Mouse (Mus musculus) liver, adult (tissue): ENCODE data around the gene Kcnab3.

ENCODE experiments used
- GATA4 ChIP-seq: IDR thresholded peaks from 2 replicates; pipeline ENCODE4 v1.6.1; 2014; ENCODE audit warnings: mild to moderate bottlenecking, low read length; ENCODE audit not compliant: insufficient replicate concordance

Gene Kcnab3

DNA sequence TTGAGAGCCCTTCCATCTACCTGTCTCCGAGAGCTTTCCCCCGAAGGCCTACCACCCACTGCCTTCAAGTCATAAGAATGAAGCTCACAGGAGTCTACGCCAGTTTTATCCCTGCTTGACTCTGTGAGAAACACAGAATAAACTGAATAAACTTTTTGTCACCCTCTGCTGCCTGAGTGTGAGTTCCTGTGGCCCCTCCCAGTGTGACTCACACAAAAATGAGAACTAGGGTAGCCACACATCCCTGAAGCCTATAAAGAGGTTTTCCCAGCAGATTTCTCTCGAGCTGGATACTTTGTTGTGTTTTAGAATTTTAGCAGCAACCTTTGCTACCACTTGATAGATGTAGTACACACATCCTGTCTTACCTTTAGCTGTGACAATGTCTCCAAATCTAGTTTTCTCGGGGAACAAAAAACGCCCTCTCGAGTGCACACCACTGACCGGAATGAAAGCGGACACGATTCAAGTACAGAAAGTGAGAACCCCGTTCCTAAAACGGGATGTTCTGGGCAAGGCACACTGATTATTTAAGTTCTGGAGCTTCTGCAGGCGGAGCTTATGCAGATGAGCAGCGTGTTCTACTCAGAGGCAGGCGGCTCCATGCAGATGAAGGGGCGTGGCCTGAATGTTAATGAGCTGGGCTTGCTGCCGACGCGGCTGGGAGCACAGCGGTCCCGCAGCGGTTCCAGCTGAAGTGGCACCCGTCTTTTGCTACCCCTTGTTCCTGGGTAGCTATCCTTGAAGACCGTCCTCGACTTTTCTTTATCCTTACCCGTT lies at the start of gene Kcnab3:
TSS of gene Kcnab3 (plus strand) at position 631 of the 780 bp plus-strand sequence.
- no peak for TF ChIP-seq GATA4

DNA sequence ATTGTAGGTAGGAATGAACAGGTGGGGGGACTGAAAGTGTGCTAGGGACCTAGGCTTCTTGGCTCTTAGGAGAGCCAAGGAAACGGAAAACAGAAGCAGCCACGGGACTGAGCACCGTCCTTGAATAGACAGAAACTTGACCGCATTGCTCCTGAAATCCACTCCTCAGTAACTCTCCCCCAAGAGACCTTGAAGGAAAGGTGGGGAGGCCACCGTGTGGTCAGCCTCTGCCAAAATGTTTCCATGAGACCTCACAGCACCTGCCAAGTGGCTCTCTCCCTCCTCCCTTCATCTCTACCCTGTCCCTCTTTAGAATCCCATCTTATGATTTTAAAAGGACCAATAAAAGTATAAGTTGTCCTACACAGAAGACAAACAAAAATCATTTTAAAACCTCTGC lies 48.8 kb upstream of the Kcnab3 start:
- no peak for TF ChIP-seq GATA4

DNA sequence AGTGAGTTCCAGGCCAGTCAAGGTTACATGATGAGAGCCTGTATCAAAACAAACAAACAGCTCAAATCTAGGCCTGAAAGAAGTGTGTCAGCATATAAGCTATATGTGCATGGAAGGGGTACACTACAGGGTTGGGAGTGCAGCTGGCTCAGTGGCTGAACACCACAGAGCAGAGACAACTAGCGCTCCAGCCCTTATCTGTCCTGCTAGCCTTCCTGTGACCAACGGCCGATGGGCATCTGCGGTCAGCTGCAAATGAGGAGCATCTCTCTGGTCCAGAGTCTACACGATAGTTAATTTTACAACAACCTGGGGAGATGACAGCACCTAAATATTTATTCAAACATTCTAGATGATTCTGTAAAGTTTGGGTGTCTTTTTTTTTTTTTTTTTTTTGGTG lies 34.9 kb upstream of the Kcnab3 start:
- no peak for TF ChIP-seq GATA4

DNA sequence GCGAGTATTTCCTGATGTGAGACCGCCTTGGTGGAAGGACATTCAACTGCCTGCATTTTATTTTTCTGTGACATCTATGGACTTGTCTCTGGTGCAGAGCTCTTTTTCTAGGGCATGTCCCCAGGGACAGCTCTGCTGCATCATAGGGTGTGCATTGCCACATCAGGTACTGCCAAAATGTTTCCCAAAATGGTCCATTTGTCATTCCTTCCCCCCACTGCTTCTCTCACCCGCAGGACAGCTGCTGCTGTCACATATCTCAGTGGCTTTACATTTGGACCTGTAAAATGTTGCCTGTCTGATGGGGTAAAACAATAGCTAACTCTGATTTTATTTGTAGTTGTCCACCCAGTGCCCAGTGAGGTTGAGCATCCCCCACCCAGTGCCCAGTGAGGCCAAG lies 30.8 kb upstream of the Kcnab3 start:
- no peak for TF ChIP-seq GATA4

DNA sequence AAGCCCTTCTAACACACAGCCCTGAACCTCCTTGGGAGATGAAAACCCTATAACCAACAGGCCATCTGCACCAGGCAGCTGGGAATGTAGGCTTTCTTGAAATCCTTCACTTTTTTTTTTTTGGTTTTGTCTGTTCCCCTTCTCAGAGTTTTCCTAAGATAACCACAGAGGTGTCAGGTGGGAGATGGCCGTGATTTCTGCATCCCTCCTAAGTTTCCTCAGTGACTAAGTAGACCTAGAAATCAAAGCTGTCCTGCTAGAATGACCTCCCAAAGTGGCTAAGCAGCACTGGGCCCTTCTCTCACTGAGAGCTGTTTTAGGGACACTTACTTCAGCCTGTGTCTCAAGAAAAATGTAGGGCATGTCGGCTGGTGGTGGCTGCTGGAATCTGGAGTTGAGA lies 28.3 kb upstream of the Kcnab3 start:
- no peak for TF ChIP-seq GATA4

DNA sequence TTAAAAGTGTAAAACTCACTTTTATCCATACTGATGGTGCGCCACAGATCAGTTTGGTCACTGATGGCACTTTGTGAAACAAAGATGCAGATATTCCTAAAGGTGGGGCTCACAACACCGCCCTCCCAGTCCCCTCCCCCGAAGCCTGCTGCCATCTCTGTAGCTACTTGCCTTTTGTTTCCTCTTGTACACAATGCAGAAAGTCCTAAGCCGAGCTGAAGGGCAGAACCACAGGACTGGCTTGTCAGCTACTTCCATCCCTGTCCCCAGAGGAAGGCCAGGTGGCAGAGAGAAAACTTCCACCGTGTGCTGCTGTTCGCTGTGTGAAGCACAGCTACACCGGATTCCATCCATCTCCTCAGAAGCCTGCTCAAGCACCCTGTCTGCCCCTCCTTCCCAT lies 27.8 kb upstream of the Kcnab3 start:
- TF ChIP-seq GATA4 = no peak

DNA sequence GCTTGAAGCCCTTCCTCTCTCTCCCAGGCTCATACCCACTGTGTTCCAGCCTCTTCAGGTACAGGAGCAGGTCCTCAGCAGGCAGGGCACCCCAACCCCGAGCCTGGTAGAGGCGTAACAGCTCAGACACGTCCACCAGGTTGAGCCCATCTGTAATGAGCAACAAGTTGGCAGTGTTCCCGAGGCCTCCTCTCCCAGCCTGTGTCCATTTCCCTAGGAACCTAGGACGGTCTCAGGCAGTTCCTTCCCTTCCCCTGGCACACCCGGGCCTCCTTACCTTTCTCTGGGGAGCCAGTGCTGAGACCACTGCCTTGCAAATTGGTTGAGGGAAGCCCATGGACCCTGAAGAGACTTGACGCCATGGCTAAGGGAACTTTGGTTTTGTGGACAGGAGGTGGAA lies 23.2 kb upstream of the Kcnab3 start:
- no peak for TF ChIP-seq GATA4

DNA sequence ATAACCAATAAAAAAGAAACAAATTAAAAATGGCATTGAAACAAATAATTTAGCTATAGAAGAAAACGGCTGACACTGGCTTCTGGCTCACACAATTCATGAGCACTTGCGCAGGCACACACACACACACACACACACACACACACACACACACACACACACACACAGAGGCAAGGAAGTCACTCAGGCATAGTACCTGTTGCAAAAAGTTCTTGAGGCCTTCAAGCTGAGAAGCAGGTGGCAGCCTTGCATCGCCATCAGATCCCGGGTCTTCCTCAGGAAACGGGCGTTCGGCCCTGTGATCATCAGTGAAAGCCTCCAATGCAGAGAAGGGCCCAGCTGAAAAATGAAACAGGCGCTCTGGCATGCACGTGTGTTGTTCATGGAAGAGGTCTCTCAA lies 20.8 kb upstream of the Kcnab3 start:
- TF ChIP-seq GATA4 = no peak

DNA sequence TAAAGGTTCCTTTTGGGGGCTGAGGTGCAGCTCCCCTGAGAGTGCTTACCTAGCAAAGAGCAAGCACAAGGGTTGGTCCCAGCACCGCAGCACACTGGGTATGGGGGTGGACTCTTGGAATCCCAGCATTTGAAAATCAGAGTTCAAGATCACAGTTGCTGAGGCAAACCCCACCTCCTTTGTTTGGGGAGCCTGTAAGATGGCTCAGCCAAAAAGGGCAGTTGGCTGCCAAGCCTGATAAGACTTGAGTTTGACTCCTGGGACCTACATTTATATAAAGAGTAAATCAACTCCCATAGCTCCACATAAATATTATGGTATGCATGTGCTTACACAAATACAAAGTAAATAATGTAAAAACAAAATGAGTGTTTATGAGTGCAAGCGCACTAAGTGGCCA lies 20.0 kb upstream of the Kcnab3 start:
- no peak for TF ChIP-seq GATA4

DNA sequence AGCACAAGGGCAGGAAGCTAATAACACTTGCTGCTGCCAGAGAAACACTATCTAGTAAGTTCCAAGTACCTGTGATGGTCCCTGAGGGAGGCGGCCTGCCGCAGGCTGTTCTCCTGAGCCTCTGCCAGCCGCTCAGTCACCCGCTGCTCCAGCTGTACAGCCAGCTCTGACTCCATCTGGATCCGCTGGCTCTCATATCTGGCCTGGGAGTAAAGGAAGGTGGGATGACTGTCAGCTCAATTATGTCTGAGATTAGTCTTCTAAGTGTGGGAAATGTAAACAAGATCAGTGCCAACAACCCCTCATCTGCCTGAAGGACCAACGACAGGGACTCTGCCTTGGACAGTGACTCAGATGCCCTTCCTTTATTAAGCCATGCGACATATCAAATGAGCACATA lies 14.8 kb upstream of the Kcnab3 start:
- TF ChIP-seq GATA4 = no peak

DNA sequence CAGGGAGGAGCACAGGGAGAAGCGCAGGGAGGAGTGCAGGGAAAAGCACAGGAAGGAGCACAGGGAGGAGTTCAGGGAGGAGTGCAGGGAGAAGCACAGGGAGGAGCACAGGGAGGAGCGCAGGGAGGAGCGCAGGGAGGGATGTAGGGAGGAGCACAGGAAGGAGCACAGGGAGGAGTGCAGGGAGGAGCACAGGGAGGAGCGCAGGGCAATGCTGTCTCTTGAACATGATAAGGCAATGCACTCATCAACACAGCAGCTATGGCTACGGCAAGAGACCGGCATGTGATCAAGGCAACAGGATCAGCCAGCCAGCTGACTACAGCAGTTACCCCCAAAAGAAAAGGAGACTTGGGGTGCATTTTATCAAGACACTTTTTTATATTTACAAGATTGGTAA lies 9.7 kb upstream of the Kcnab3 start:
- TF ChIP-seq GATA4 = no peak

DNA sequence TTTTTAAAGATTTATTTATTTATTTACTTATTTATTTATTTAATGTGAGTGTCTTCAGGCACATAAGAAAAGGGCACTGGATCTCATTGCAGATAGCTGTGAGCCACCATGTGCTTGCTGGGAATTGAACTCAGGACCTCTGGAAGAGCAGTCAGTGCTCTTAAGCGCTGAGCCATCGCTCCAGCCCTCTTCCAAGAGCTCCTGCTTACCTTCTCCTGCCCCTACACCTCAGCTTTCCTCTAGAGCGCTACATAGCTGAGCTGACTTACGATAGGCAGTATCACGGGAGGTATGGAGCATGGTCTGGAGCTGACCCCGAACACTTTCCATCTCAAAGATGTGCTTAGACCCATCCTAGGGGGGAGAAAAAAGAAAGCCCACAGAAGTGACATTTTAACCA lies 4.5 kb upstream of the Kcnab3 start:
- TF ChIP-seq GATA4 = no peak

DNA sequence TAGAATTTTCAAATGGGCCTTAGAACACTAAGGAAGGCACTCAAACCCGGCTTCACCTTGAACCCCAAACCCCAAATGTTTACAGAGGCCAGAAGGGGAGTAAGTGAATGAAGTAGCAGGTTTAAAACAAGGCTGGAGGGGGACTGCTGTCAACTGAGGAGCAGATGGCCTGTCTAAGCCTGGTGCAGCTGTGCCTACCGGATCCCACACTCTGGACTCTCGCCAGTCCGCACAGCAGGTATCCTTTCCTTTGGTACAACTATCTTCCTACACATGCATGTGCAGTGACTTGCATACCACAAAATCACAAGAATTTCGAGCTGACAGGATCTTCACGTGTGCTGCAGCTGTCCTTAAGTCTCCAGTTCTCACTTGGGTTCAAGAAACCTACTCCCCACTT lies 4.0 kb upstream of the Kcnab3 start:
- TF ChIP-seq GATA4 = no peak

DNA sequence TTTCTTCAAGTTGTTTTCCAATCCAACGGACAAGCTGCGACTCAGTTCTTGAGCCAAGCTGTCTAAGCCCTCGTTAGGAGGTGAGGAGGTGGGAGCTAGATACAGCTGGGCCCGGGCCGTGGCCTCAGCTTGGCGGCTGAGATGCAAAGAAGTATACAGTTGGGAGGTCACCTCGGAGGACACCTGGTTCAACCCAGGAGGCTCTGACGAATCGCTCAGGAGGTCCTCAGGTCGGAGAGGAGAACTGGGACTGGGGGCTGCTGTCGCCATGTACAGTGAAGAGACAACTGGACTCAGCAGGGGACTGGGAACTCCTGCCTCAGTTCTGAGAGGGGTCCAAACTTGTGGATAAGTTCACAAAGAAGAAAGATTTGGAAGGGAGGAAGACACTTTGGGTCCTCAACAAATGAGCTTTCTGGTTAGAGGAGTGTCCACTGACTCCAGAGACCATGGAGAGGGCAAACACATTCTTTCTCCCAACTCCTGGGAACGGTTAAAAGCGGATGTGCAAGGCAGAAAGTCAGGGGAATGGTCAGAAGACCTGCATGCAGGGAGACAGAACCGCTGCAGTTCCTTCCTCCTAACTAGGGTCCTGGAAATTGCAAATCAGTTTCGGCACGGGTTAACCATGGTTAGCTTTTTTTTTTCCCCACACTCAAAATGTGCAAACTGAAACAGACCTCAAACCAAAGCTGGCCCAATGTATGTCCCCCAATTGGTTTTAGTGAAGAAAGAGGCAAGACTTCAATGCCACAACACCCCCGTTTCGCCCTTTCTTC lies 3.2 kb upstream of the Kcnab3 start:
- no peak for TF ChIP-seq GATA4

DNA sequence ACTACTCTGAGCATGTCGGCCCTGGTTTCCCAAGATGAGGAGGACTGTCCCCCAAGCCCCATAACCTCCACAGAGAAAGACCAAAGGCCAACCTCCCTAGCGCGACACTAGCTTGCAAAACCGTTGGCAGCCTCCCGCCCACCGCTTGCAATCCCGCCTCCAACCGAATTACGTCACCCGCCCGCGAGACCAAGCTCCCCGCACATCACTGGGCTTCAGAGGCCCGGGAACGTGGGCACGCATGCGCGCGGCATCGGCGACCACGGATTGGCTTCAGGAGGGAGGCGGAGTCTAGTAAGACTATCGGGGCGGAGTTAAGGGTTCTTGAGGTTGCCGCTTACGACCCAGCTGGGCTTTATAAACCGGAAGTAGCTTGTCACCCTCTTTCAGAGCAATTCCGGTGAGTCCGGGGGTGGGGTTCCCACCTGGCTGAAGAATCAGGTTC lies 2.4 kb upstream of the Kcnab3 start, which contains the start of the genes Cntrob and Trappc1:
TSS of gene Cntrob (minus strand) at position 109 of the 445 bp plus-strand sequence.
TSS of gene Trappc1 (plus strand) at position 314 of the 445 bp plus-strand sequence.
- TF ChIP-seq GATA4 = no peak

DNA sequence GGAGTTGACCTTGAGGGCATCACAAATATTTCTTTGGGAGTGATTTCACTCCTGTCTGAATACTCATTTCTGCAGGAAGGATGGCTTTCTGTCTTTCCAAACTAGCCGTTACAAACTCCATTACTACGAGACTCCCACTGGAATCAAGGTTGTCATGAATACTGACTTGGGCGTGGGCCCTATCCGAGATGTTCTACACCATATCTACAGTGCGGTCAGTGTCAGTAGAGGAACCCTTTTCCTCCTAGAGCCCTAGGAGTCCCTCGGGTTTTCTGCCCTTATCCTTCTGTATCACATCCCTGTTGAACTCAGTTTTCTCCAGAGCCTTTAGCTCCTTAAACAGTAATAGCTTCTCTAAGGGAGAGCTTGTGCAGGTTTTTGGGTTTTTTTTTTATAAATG lies 1.3 kb upstream of the Kcnab3 start:
- TF ChIP-seq GATA4 = no peak
